Mouse (Mus musculus) gastrocnemius, postnatal 10 days (tissue): ENCODE data around the gene Rab6a. TPM values are rescaled to one million over a fixed set of nuclear protein-coding genes. Genes with fewer than 3 reads are reported as not detected.
"Not testable (repeated sequence)": the region's sequence is repeated elsewhere in the genome, so short reads cannot be mapped to it uniquely, and the experiment has no call there.

Source experiments
- DNase-seq: peaks from one replicate; pipeline ENCODE4 v3.0.0; 2021; ENCODE audit warnings: mixed read lengths
- long read RNA-seq, 2 experiments: library from polyadenylated mRNA; stranded (forward); transcript quantifications; one replicate each; pipeline ENCODE4 v2.0.0; 2021
- total RNA-seq, 2 experiments: library from RNA; stranded (reverse); gene quantifications; 2 replicates each; pipeline ENCODE4 v1.2.3; 2021

The Rab6a gene
- total RNA-seq, result 10 to 100 TPM; 74.9 to 75.2 TPM
- long read RNA-seq, experiment 1, transcript Rab6a-201 (8 exons, 3,214 nt), result major isoform, 103 of 121 reads
- long read RNA-seq, experiment 1, transcript Rab6a-202 (8 exons, 3,110 nt), result minor isoform, 12 of 121 reads
- long read RNA-seq, experiment 1, partial matches to known transcripts, result 1 of 121 reads
- long read RNA-seq, experiment 1, other reads (novel, unspliced or antisense), result 5 of 121 reads
- long read RNA-seq, experiment 2, transcript Rab6a-202 (8 exons, 3,110 nt), result minor isoform, 7 of 100 reads
- long read RNA-seq, experiment 2, transcript Rab6a-201 (8 exons, 3,214 nt), result major isoform, 85 of 100 reads
- long read RNA-seq, experiment 2, partial matches to known transcripts, result 5 of 100 reads
- long read RNA-seq, experiment 2, other reads (novel, unspliced or antisense), result 3 of 100 reads

DNA sequence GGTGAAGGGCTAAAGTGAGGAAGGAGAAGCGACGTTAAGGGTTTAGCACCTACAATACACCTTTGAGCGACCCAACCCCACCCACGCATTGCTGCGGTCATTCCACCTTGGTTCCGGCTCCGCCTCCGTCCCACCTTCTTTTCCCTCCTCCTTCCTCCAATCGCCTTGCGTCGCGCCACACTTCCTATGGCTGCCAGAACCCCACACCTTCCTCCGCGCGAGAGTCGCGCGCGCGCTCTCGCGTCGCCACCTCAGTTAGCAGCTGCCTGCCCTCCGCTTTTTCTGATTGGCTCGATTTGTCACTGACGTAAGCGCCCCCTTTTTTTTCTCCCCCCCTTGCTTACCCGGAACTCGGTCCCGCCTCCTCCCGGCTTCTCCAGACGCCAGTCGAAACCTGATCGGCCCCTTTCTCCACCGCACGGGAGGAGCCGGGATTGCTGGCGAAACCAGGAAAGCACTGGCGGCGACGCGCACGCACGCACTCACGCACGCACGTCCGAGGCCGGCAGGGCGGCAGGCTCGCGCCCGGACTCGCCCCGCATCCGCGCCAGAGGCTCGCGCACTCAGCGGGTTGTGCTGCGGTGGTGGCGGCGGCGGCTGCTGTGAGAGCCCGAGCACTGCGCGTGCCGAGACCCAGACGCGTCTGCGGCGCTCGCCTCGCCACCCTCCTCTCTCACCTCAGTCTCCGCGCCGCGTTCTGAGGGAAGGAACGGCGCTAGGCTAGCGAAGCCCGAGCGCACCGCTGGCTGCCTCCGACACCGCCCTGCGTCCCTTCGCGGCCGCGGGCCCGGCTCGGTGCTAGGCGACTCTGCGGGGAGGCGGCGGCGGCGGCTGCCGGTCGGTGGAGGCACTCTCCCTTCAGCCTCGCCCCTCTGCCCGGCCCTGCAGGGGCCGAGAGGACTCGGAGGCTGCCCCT is at the start of gene Rab6a:
Rab6a (plus strand) TSS at position 197 of the 916 bp plus-strand sequence.
- DNase-seq, result peak; percentile 93

- DNase-seq, result no peak
These were observed 47.9 kb upstream of the Rab6a start for GRCm38 (mm10) chr7:100559331-100559730.

DNA sequence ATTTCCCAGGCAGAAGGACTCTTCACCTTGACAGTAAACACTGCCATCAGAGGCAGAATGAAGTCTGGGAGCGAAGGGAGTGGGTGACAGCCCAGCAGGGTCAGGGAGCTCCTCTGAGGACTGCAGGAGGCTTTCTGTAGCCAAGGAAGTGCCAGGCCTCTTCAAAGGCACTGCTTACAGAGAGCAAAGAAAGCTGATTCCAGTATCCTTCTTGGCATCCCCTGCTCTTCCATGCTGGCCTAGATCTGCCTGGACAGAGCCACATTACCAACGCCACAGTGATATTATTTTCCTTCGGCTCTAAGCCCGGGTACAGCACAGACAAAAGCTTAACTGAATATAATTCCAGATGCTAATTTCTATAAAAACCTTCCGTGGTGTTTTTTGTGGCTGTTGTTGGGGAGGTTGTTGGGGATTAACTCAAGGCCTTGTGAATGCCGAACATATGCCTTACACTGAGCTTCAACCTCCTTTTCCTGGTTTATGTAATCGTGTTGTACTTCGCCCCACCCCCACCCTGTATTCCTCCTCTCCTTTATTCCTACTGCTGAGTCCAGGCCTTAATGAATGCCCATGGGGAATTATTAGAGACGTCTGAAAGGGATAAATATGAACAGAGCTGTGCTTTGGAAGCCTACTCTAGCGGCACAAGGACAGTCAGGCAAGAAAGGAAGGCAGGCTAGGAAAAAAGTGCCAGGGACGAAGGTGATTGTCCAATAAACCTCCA is 45.2 kb upstream of the Rab6a start:
- DNase-seq, result no peak

GRCm38 (mm10) chr7:100567238-100567637 is 40.0 kb upstream of the Rab6a start:
- DNase-seq, result not testable (repeated sequence)

DNA sequence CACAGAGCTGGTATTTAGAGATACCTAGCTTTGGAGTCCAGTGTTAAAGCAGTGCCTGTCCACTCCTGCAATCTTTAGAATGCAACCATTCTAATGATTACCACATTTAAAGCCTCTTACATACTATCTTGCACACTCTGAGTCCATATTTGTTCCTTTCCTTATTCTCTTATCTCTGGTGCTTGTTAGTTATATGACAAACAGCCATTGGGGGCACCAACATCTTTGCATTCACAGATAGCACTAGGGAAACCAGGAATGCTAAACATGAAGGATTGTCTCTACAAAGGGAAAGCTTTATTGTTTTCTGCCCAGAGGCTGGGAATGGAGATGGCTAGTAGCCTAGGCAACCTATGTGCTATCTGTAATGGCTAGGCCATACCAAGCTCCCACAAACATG is 37.3 kb upstream of the Rab6a start:
- no peak for DNase-seq

- no peak for DNase-seq
These were observed 36.1 kb upstream of the Rab6a start for GRCm38 (mm10) chr7:100570930-100571715.

- no peak for DNase-seq
These were observed 35.1 kb upstream of the Rab6a start for GRCm38 (mm10) chr7:100572061-100572460.

GRCm38 (mm10) chr7:100572704-100573103 is 34.5 kb upstream of the Rab6a start:
- no peak for DNase-seq

DNA sequence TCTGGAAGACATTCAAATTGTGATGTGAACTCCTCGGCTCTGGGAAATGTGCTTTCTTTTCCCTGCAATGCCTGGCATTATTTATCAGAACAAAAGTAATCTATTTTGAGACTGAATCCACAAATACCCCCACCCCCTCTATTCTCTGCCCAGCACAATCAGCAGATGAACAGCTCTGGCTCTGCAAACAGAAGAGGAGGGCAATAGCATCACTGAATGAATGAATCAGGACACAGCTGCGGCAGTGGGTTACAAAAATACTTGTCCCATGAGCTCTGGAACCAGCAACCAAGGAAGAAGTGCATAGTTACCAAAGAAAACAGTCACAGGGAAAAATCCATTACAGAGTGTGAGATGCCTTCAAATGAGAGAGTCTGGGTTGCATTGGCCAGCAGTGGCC is 28.4 kb upstream of the Rab6a start:
- no peak for DNase-seq

GRCm38 (mm10) chr7:100582235-100582634 is 25.0 kb upstream of the Rab6a start:
- no peak for DNase-seq

- DNase-seq, result peak; percentile 87
These were observed 24.4 kb upstream of the Rab6a start for GRCm38 (mm10) chr7:100582727-100583236.

- DNase-seq, result no peak
These were observed 17.4 kb upstream of the Rab6a start for GRCm38 (mm10) chr7:100589816-100590215.

- no peak for DNase-seq
These were observed 16.7 kb upstream of the Rab6a start for GRCm38 (mm10) chr7:100590504-100590844.

DNA sequence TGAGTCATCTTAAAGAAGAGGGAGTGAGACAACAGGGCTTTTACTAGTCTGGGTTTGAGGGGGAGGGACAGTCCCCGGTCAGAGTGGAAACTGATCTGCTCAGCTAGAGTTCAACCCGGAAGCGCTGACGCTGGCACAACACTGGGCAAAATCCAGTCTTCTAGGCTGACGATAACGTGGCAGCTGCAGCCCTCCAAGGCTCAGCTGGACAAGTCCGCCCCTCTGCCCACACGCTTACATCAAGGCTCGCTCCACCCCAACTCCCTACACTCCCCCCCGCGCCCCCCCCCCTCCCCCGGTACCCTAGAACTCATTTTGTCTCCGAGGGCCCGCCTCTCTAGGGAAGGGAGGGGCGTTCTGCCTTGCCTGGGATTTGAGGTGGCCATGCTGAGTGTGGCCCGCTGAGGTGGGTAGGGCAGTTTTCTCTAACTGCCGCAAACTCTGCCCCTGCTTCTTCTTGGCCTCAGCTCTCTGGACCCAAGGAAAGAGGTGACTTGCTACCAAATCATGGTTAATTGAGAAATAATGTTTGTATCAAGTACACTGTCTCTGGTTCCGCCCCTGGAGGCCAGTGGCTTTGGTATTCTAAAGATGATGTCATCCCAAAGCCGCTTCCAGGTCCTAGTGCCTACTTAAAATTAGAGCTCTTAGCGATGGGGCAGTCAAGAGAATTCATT is 16.2 kb upstream of the Rab6a start:
- peak; percentile 72 for DNase-seq

DNA sequence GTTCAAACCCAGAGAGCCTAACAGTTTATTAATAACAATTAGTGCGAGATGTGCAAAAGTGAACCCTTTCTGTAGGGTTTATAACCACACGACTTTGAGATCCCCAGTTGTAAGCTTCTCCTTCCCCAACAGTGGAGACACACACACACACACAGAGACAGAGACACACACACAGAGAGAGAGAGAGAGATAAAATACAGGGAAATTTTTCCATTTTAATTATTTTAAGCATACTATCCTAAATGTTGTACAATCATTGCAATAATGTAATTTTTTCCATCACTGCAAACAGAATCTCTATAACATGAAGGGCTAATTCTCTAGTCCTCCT is 15.7 kb upstream of the Rab6a start:
- DNase-seq, result no peak

DNA sequence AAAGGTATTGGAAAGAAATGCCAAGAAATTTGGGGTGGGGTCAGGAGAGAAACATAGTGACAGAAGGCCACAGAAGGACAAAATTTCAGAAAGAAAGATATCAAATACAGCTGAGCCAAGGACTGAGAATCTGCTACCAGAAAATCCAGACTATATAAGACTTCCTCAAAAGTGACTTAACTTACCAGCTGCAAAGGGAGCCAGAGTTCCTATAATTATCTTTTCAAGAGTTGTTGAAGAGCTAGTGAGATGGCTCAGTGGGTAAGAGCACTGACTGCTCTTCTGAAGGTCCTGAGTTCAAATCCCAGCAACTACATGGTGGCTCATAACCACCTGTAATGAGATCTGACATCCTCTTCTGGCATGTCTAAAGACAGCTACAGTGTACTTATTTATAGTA is 13.9 kb upstream of the Rab6a start:
- no peak for DNase-seq

GRCm38 (mm10) chr7:100600211-100600610 is 7.0 kb upstream of the Rab6a start:
- DNase-seq, result no peak

GRCm38 (mm10) chr7:100608130-100608741 is 1.0 kb downstream of the Rab6a start, which contains the start of gene Mrpl48:
Gene Mrpl48 (minus strand): TSS chr7:100608301.
- DNase-seq, result peak; percentile 75

- DNase-seq, result no peak
These were observed 1.7 kb downstream of the Rab6a start for GRCm38 (mm10) chr7:100608910-100609309.

- DNase-seq, result no peak
These were observed 9.1 kb downstream of the Rab6a start for GRCm38 (mm10) chr7:100616121-100616857.
